Mouse (Mus musculus): Measurements from ENCODE around the gene Ogg1.

The Ogg1 gene

GRCm38 (mm10) chr6:113368577-113368976 lies 41.8 kb downstream of the Ogg1 start:
- DNase-seq (ENCODE audit: low read depth, low spot score): no peak

DNA sequence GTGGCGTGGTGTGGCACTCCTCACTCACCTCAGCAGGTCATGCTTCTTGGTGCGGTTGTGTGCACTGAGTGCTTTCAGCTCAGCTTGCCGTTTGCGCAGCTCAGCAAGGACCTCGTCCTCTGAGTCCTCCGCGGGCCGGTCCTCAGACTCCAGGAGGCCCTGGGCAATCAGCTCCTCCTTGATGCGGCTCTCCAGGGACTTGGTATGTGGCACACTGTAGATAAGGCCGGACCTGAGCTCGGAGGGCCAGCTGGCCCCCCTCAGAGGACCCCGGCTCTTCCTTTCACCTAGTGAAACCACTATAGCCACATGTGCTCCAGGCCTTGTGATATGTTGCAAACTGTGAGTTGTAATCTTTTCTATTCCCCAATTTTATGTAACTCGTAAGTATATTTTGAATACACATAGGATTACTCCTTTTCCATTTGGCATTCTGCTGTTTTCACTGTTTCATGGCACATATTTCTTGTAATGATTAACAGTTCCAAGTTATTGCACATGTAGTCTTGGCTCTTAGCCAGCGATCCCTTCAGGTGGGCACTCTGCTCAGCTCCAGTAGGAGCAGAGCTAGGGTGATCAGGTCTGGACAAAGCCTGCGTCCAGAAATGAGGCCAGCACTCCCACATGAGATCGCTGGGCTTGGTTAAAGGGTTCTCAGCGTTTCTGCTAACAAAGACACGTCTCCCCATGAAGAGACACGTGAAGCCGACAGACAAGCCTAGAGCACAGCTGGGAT lies 43.6 kb downstream of the Ogg1 start:
- no peak for DNase-seq (ENCODE audit: low read depth, low spot score)

GRCm38 (mm10) chr6:113373491-113373890 lies 46.7 kb downstream of the Ogg1 start:
- no peak for DNase-seq (ENCODE audit: low read depth, low spot score)

DNA sequence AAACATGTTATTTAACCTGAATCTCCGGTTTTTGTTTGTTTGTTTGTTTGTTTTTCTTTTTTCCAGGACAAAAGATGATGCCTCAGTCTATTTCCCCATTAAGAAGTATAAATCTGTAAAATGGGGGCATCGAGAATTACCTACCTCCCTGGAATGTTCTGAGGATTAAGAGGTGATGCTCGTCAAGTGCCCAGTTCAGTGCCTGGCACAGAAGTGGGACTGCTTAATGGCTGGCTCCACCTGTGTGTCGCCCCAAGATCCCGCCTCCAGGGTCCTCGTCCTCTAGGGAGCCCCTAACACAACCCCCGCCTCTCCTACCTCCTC lies 50.4 kb downstream of the Ogg1 start:
- DNase-seq (ENCODE audit: low read depth, low spot score): no peak

- peak; percentile 95 for DNase-seq (ENCODE audit: low read depth, low spot score)
These were observed 51.0 kb downstream of the Ogg1 start, which contains the start of the genes Tada3 and Arpc4 for GRCm38 (mm10) chr6:113377496-113378385. Gene Tada3, minus strand, starts transcription at chr6:113377883. Gene Arpc4, plus strand, starts transcription at chr6:113378115.

GRCm38 (mm10) chr6:113379246-113379645 lies 52.5 kb downstream of the Ogg1 start:
- DNase-seq (ENCODE audit: low read depth, low spot score): no peak

DNA sequence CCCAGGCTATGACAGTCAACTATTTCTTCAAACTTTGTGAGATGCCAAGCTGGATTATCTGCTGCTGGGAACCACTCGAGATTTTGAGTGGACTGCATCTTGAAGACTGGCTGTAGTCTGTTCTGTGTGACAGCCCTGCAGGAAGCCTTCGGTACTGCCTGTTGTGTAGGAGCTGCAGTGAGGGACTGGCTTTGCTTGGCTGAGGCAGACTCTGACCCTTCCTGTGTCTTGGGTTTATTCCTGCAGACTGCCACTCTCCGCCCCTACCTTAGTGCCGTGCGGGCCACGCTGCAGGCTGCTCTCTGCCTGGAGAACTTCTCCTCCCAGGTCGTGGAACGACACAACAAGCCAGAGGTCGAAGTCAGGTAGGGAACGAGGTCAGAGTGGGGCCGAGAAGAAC lies 53.7 kb downstream of the Ogg1 start:
- DNase-seq (ENCODE audit: low read depth, low spot score): no peak

DNA sequence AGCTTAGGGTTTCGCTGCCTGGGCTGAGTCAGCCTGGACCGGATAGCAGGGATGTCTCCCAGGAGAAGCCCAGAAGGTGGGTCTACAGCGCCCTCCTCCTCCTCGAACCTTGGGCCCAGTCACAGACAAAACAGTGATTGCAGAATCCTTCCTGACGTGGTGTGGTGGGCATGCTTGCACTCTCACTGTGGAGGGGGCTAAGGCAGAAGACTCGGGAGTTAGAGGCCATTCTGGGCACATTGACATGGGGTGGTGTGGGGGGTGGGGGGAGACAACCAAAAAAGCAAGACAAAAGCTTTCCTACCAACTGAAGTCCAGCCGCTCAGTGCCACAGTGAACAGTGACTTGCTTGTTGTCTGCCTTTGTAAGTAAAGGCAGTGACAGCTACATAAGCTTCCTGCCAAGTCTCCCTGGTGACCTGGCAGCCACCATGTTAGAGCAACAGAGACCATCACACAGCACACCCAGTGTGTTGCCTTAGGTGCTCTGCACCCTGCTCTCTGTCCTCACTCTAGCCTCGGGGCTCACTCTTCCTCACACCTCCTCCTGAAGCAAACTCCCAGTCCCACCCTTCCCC lies 57.7 kb downstream of the Ogg1 start:
- no peak for DNase-seq (ENCODE audit: low read depth, low spot score)

All from forelimb bud, embryonic 11.5 days (tissue).